Mouse (Mus musculus) MEL (cell line): Measurements from ENCODE around the gene Cul7.

ENCODE experiments used
- CHD1 ChIP-seq: IDR thresholded peaks from 2 replicates; pipeline ENCODE4 v1.6.1; 2012; ENCODE audit warnings: low read depth, mild to moderate bottlenecking, inconsistent platforms, low read length, improper control_type of control experiment
- CTCF ChIP-seq, 3 experiments: IDR thresholded peaks in 2 of 3; conservative IDR thresholded peaks in 1 of 3; 2 replicates each; pipeline ENCODE4 v1.5.1; 2011 to 2012; ENCODE audit warnings: low read length in 3 of 3, low read depth in 2 of 3, mild to moderate bottlenecking in 2 of 3, improper control_type of control experiment in 1 of 3, inconsistent platforms in 1 of 3, mixed read lengths in 1 of 3, moderate library complexity in 1 of 3; ENCODE audit not compliant: control insufficient read depth in 1 of 3, insufficient read depth in 1 of 3, poor library complexity in 1 of 3, severe bottlenecking in 1 of 3
- E2F4 ChIP-seq: IDR thresholded peaks from 2 replicates; pipeline ENCODE4 v1.6.1; 2011; ENCODE audit warnings: low read depth, low read length, improper control_type of control experiment, borderline replicate concordance
- EP300 ChIP-seq, 2 experiments: IDR thresholded peaks; 2 replicates each; pipeline ENCODE4 v1.6.1; 2011; ENCODE audit warnings: improper control_type of control experiment in 2 of 2, low read length in 2 of 2, low read depth in 1 of 2, mild to moderate bottlenecking in 1 of 2
- MAFK ChIP-seq: IDR thresholded peaks from 2 replicates; pipeline ENCODE4 v1.6.1; 2011; ENCODE audit warnings: low read depth, mild to moderate bottlenecking, low read length, improper control_type of control experiment, borderline replicate concordance
- MAZ ChIP-seq: IDR thresholded peaks from 2 replicates; pipeline ENCODE4 v1.6.1; 2012; ENCODE audit warnings: low read depth, mild to moderate bottlenecking, inconsistent platforms, low read length, improper control_type of control experiment
- POLR2A ChIP-seq, 2 experiments: IDR thresholded peaks; 2 replicates each; pipeline ENCODE4 v1.6.1; 2011 to 2012; ENCODE audit warnings: low read length in 2 of 2, mild to moderate bottlenecking in 2 of 2, control low read depth in 1 of 2, improper control_type of control experiment in 1 of 2, low read depth in 1 of 2, moderate library complexity in 1 of 2; ENCODE audit not compliant: control insufficient read depth in 1 of 2, insufficient read depth in 1 of 2, poor library complexity in 1 of 2
- POLR2AphosphoS5 ChIP-seq: IDR thresholded peaks from 2 replicates; pipeline ENCODE4 v1.6.1; 2012; ENCODE audit warnings: low read depth, borderline replicate concordance, mild to moderate bottlenecking, inconsistent platforms, low read length, moderate library complexity, mixed read lengths
- USF1 ChIP-seq: IDR thresholded peaks from 2 replicates; pipeline ENCODE4 v1.6.1; 2014; ENCODE audit warnings: low read depth, mild to moderate bottlenecking, inconsistent platforms, low read length, improper control_type of control experiment, moderate library complexity
- ZC3H11A ChIP-seq: IDR thresholded peaks from 2 replicates; pipeline ENCODE4 v1.6.1; 2012; ENCODE audit warnings: low read depth, mild to moderate bottlenecking, inconsistent platforms, low read length, improper control_type of control experiment
- ZKSCAN1 ChIP-seq: IDR thresholded peaks from 2 replicates; pipeline ENCODE4 v1.6.1; 2012; ENCODE audit warnings: low read depth, mild to moderate bottlenecking, inconsistent platforms, low read length, improper control_type of control experiment, moderate library complexity
- ZMIZ1 ChIP-seq: IDR thresholded peaks from 2 replicates; pipeline ENCODE4 v1.6.1; 2012; ENCODE audit warnings: low read depth, mild to moderate bottlenecking, inconsistent platforms, low read length, improper control_type of control experiment, moderate library complexity

DNA sequence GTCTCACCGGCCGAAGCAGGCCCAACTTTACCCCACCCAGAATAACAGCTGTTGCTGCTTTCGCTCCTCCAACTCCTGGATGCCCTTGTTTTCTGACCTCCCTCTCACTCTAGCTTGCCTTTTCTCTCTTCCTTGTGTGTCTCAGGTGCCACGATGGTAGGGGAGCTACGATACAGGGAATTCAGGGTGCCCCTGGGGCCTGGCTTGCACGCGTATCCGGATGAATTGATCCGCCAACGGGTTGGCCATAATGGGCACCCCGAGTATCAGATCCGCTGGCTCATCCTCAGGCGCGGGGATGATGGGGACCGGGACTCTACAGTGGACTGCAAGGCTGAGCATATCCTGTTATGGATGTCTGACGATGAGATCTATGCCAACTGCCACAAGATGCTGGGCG lies 1.2 kb downstream of the Cul7 start:
- no peak for TF ChIP-seq POLR2AphosphoS5
- TF ChIP-seq EP300 (IDR thresholded peaks at IDR 0.05; ENCODE audit: low read depth in 1 of 2, low read length in 2 of 2), result no peak
- TF ChIP-seq POLR2A (IDR thresholded peaks at IDR 0.05; ENCODE audit: control insufficient read depth in 1 of 2, insufficient read depth in 1 of 2, low read depth in 1 of 2, low read length in 2 of 2, poor library complexity in 1 of 2), result no peak; a peak in 1 of 4 replicates
- TF ChIP-seq ZC3H11A, result no peak
- no peak for TF ChIP-seq CHD1
- TF ChIP-seq MAFK, result no peak
- TF ChIP-seq ZMIZ1, result no peak
- no peak for TF ChIP-seq MAZ
- TF ChIP-seq CTCF (IDR thresholded peaks at IDR 0.05 in 2 of 3, conservative IDR thresholded peaks at IDR 0.05 in 1 of 3; ENCODE audit: control insufficient read depth in 1 of 3, insufficient read depth in 1 of 3, low read depth in 2 of 3, low read length in 3 of 3, poor library complexity in 1 of 3, severe bottlenecking in 1 of 3), result no peak
- TF ChIP-seq E2F4, result no peak
- TF ChIP-seq ZKSCAN1, result no peak
- no peak for TF ChIP-seq USF1
